Mouse (Mus musculus) adrenal gland, postnatal 36 days (tissue): ENCODE measurements around the gene Fgd1. TPM values are rescaled to one million over a fixed set of nuclear protein-coding genes. Genes with fewer than 3 reads are reported as not detected.

Experiments used
- DNase-seq, 2 experiments: peaks; one replicate each; pipeline ENCODE4 v3.0.0; 2021; ENCODE audit warnings: mixed read lengths in 1 of 2
- long read RNA-seq, 2 experiments: library from polyadenylated mRNA; stranded (forward); transcript quantifications; one replicate each; pipeline ENCODE4 v2.0.0; 2021; ENCODE audit warnings: borderline sequencing depth in 2 of 2
- total RNA-seq, 2 experiments: library from RNA; stranded (reverse); gene quantifications; 2 replicates each; pipeline ENCODE4 v1.2.3; 2021

Gene Fgd1
- 10 to 100 TPM; 20.3 to 26.7 TPM for total RNA-seq
- long read RNA-seq, experiment 1, full-length matches to known transcripts: 7 of 18 reads
- long read RNA-seq, experiment 1, partial matches to known transcripts: 2 of 18 reads
- long read RNA-seq, experiment 1, other reads (novel, unspliced or antisense): 9 of 18 reads
- long read RNA-seq, experiment 2, full-length matches to known transcripts: 2 of 7 reads
- long read RNA-seq, experiment 2, partial matches to known transcripts: 3 of 7 reads
- long read RNA-seq, experiment 2, other reads (novel, unspliced or antisense): 2 of 7 reads

DNA sequence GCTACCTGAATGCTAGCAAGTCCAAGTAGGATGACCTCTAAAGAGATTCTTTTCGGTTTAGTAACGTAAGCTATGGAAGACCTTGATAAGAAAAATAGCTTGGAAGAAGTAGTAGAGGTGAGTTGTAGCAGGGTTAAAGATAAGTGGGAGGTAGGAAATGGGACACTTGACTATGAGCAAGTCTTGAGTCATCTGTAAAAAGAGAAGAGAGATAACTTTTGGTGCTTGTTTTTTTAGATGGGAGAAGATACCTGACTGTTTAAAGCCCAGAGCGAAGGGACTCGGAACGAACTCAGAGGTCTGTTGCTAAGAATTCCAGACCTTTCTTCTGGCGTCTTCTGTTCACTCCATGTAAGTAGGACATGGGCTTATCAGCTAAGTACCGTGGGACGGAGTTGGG is at the start of gene Fgd1:
Fgd1 (plus strand) TSS at position 301 of the 400 bp plus-strand sequence.
- DNase-seq: no peak

DNA sequence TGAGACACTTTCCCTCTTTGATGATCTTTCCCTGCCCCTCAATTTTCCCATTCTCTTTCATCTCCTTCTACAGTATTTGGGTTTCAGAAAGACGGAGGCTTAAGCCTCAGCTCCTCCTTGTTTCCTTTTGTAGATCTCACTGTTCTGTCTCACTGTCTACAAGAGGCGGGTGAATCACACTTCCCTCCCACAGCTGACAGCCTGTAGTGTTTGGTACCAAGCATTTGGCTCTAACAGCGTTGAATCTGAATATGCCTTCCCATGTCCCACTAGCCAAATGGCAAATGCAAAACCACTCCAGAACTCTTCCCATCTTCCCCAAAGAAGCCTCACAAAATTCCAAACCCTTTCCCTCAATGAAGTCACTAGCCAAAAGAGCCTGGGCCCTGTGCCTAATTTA is 49.2 kb upstream of the Fgd1 start:
- no peak for DNase-seq

- DNase-seq: peak; percentile 90 to 92
Measured at GRCm38 (mm10) chrX:151016938-151017877, 28.7 kb upstream of the Fgd1 start, which contains the start of gene Gnl3l. TSS of gene Gnl3l (minus strand) at chrX:151017322.

DNA sequence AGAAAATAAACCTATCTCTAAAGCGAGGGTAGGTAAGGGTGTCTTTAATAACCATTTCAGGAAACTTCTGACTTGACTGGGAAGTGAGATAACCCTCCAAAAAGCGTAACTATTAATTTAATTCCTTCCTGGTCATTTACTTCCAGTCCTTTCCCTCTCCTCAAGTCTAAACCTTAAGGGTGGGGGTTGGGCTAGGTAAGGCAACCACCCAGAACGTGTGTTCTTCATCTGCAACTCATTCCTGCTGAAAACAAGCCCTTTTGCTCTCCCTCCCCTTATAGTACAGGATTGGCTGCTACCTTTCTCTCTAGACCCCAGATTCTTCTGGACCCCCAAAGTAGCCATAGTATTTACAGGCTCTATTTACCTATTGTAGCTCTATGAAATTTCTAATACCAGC is 28.1 kb upstream of the Fgd1 start:
- no peak for DNase-seq

- DNase-seq: no peak
Measured at GRCm38 (mm10) chrX:151018798-151019197, 27.2 kb upstream of the Fgd1 start.

- DNase-seq: no peak
Measured at GRCm38 (mm10) chrX:151031400-151031799, 14.6 kb upstream of the Fgd1 start.

DNA sequence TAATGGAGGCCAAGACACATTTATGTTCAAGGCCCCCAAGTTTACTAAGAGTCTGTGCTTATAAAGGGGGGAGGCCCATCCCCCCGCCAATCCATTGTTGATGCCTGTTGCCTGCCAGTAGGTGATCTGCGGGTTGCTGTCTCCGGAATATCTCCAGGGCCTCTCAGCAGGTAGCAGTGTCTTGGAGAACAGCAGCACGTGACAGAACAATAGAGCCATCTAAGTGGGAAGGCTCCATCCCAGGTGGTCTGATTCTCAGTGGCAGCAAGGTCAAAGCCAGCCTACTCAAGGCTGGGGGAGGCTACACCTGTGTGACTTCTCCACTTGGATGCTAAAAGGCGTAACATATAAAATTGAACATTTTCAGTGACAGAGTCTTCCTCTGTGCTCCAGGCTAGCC is 4.7 kb upstream of the Fgd1 start:
- DNase-seq: no peak

DNA sequence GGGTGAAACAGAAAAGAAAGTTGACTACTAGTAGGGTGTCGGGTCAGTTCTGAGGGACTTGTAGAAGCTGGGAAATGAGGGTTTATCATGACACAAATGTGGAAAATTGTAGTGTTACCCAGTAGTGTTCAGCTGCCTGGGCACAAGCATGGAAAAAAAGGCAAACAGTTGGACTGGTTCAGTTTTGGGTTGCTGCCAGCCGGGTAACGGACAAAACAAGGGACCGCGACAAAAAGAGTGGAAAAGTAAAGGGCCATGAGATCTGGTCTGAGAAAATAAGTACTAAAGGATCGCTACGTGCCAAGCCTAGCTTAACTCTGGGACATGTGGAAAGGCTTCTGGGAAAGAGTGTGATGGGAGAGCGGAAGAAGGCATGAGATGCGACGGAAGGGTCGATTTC is 371 bp downstream of the Fgd1 start:
- DNase-seq: no peak

- peak; percentile 90 to 93 for DNase-seq
Measured at GRCm38 (mm10) chrX:151046777-151047430, 954 bp downstream of the Fgd1 start.

DNA sequence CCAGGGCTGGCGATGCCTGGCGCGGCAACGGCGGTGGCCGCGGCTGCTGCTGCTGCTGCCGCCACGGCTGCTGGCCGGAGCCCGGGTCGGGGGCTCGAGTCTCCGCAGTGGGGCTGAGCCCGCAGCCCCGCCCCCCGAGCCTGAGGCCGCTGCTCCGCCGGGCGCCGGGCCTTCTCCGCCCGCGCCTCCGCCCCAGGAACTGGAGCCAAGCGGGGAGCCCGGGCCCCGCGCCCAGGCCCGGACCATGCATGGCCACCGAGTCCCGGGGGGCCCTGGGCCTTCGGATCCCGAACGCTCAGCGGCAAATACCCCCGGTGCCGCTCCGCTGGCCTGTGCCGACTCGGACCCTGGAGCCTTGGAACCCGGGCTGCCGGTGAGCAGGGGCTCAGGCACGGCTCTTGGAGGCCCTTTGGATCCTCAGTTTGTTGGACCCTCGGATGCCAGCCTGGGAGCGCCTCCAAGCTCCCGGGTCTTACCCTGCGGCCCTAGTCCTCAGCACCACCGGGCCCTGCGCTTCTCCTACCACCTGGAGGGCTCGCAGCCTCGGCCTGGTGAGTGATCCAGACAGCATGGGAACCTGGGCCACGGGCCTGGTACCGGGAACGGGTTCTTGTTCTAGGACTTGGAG is 1.6 kb downstream of the Fgd1 start:
- DNase-seq: peak; percentile 45 to 67

DNA sequence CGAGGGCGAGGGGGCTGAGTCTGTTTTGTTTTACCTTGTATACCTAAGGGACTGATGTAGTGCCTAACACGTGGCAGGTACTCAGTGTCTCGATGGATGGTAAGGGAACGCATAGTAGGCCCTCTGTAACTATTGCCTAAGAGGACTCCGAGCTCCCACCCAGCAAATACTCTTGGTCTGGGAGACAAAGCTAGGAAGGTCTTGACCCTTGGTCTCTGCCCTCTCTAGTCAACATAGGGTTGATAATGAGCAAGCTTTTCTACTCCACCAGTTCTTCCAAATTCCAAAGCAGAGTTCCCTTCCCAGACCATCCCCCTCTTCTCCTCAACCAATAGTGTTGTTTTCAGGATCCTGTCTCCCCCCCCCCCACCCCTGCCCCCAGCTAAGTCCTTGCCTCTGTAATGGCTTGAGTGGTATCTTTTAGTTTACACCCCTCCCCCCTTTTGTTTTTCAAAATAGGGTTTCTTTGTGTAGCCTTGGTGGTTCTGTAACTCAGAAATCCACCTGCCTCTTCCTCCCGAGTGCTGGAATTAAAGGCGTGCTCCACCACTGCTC is 3.8 kb downstream of the Fgd1 start:
- no peak for DNase-seq

- peak; percentile 74 to 80 for DNase-seq
Measured at GRCm38 (mm10) chrX:151050337-151050736, 4.4 kb downstream of the Fgd1 start.

DNA sequence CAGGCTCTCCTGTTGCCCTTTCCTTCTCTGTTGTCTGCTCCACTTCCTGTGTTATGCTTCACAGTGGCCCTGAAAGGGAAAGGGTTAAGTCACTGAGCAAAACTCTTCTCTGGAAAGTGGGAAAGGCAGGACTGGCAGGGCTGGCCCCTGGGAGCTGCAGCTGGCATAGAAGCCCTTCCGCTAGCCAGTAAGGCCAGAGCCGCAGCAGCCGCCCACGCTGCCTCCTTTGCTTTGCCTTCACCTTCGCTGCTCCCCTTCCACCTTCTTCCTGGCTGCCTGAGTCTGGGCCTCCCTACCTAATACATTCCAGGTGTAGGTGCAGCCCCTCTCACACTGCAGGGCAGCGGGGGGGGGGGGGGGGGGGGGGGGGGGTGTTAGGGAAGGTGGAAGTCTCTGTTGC is 8.5 kb downstream of the Fgd1 start:
- DNase-seq: peak in 1 of 2 experiments; percentile 32

DNA sequence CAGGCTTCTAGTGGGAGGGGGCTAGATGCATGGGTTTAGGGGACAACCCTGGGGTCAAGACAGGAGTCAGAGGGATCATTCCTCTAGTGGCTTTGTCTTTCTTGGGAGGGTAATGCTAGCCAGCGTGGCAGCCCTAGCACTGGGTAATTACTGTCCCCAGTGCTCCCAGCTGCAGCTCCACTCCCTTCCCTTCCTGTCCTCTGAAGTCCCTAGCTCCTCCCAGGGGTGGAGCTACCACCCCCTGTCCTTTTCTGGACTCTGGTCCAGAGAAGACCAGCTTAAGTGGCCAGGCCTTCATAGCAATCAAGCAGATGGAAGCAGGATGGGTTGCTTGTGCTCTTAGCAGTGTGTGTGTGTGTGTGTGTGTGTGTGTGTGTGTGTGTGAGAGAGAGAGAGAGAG is 9.6 kb downstream of the Fgd1 start:
- peak; percentile 31 to 58 for DNase-seq

GRCm38 (mm10) chrX:151059346-151059745 is 13.4 kb downstream of the Fgd1 start:
- no peak for DNase-seq

DNA sequence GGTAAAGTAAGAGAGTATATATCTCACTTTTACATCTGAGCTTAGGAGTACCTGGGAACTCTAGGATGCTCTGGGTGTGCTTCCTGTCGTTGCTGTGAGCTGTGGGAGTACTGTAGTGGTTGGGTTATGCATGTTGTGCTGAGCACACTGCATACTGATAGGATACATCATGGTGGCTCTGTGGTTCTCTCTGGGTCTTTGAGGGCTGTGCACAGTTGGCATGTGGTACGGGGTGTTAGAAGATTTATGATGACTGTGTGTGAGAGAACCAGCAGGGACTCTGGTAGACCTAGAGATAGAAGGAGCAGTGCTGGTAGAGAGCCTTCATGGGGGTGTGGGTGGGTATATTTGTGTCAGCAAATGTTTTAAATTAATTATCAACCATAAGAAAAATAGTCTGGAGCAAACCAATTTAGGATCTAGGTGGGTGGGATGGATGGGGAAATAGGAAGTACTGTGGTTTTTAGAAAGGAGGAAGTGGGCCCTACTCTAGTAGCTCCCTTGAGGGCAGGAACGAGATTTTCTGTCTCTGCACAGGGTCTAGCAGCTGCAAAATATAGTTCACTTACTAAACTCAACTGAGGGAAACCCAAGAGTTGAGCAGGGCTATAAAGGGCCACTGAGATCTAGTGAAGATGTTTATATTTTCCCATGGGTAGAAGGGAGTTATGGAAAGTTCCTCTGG is 15.8 kb downstream of the Fgd1 start:
- no peak for DNase-seq

DNA sequence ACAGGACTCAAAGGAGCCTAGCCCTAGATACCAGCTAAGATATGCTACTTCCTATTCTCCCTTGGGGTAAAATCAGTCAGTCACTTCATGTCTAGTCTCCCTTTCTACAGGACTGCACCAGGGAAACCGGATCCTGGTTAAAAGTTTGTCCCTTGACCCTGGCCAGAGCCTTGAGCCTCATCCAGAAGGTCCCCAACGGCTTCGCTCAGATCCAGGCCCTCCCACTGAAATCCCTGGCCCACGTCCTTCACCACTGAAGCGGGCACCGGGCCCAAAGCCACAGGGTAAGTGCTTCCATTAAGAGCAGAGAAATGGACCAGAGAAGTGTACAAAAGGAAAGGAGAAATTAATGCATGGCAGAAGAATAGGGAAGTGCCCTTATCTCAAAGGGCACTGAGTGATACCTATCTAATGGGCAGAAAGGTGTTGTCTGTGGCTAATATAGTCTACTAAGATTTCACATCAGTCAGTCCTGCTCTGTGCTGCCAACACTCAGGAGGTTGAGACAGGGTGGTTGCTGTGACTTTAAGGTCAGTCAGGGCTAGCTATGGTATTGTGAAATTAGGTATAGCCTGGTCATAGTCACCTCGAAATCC is 20.2 kb downstream of the Fgd1 start:
- DNase-seq: peak; percentile 73 to 78

GRCm38 (mm10) chrX:151067876-151068275 is 21.9 kb downstream of the Fgd1 start:
- DNase-seq: no peak

DNA sequence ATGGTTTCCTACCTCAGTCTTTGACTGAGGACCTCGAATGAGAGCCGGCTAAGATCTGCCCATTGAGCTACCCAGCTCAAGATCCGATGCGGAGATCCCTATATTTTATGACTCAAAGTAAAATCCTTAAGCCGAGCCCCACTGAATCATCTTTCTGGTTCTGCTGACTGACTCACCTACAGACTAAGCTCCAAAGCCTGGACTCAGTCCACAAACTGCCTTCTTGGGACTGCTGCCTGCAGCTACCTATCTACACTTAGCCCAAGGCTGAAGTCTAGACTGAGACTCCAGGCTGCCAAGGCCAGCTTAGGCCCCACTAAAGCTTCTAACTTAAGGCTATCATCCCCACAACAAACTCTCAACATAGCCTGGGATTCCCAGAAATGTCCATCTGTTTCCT is 30.1 kb downstream of the Fgd1 start:
- peak; percentile 29 to 36 for DNase-seq

DNA sequence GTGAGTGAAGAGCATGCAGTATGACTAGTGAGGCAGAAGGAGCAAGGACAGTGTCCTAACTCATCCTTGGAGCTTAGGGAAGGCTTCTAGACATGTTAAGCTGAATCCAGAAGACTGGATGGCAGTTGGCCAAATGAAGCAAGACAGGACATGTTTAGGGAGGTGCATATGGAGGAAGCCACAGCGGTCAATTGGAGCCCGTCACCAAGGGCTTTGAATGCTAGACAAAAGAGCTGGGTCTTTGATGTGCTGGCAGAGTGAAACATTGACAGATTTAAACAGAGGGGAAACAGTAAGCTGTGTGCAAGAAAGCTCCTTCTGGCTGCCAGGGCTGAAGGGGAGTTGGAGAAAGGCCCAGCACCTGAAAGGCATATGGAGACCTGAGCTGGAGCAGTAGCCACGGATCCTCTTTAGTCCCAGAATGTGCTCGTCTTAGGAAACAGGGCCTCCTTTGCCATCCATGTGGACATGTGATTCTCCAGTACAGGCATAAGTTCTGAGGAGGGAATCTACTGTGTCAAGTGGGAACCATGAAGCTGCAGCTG is 31.1 kb downstream of the Fgd1 start:
- DNase-seq: no peak

- DNase-seq: no peak
Measured at GRCm38 (mm10) chrX:151085599-151085998, 39.6 kb downstream of the Fgd1 start.
